Mouse (Mus musculus) spleen, embryonic (tissue): ENCODE results near the gene Mamdc4.

Source experiments
- CTCF ChIA-PET: fragments of 350-600 bp; sonication (Branson Sonifier 250); formaldehyde crosslinking; loops from one replicate; lab custom pipeline; 2022; lab: Charles Lee

Mamdc4 gene

GRCm38 (mm10) chr2:25533707-25534106, 40.9 kb downstream of the Mamdc4 start:
- CTCF ChIA-PET: interaction anchor here (0.8 to 1.3 kb wide), 2 partner anchors 13 to 47 kb away, joined by 3 read pairs; partner anchors contain the start of gene Traf2

- CTCF ChIA-PET: interaction anchor here (0.6 kb wide), 1 partner anchor 12 kb away, joined by 3 read pairs; no protein-coding TSS in a partner anchor
Observed at GRCm38 (mm10) chr2:25526510-25527302, 47.9 kb downstream of the Mamdc4 start.
